Mouse (Mus musculus): ENCODE measurements around the gene Rlbp1. TPM values are rescaled to one million over a fixed set of nuclear protein-coding genes. Genes with fewer than 3 reads are reported as not detected.
A peak's percentile ranks its signal among the peaks of the same experiment; 100 is the strongest.

Rlbp1 gene
- total and polyA plus RNA-seq, 3 experiments: 0.12 to 0.17 TPM; not detected in 1

DNA sequence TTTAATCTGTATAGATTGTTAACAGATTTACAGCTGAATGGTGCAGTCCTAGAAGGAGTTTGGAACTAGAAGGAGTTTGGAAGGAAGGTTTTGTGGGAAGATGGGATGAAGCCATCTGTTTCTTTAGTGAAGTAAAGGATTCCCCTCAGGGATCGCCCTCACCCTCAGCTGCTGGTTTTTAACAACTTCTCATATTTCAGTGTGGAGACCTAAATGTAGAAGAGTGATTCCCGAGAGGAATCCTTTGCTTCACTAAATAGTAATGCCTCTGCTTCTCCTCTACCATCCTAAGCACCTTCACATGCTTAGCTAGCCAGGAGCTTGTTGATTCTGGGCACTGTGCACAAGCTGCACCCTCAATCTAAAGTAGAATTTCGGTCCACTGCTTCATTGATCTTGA is 4.6 kb upstream of the Rlbp1 start:
- TF ChIP-seq TCF12 (IDR thresholded peaks at IDR 0.05; ENCODE audit: low read depth, low read length) (no peak), UBTF (IDR thresholded peaks at IDR 0.05; ENCODE audit: borderline replicate concordance, insufficient read depth, low read depth, low read length) (no peak), MYC (IDR thresholded peaks at IDR 0.05; ENCODE audit: low read depth, low read length) (0 out of 2 replicates have a peak, but pooled peaks have one; percentile 26), JUND (IDR thresholded peaks at IDR 0.05; ENCODE audit: low read depth, low read length) (no peak), MAX (IDR thresholded peaks at IDR 0.05; ENCODE audit: low read length) (no peak), USF1 (IDR thresholded peaks at IDR 0.05; ENCODE audit: low read depth, low read length) (no peak), POLR2AphosphoS2 (IDR thresholded peaks at IDR 0.05; ENCODE audit: low read length) (no peak), MXI1 (IDR thresholded peaks at IDR 0.05; ENCODE audit: low read depth, low read length) (no peak), SIN3A (IDR thresholded peaks at IDR 0.05; ENCODE audit: low read length) (no peak)
- H3K9ac ChIP-seq (ENCODE audit: control insufficient read depth, low read depth, low read length, poor library complexity, severe bottlenecking): peak overlapping the region; percentile 86
- H3K27me3 ChIP-seq (ENCODE audit: control insufficient read depth in 1 of 2, insufficient read depth in 2 of 2, low read length in 2 of 2): no peaks in the 10 kb centered on the region
- peak overlapping the region; percentile 60 to 86 for H3K4me3 ChIP-seq (ENCODE audit: control insufficient read depth in 1 of 2, insufficient read depth in 1 of 2, low read depth in 2 of 2, low read length in 2 of 2)
- peaks cover 3% of the 10 kb centered on the region; the same call in 1 of the 2 replicates for H3K79me2 ChIP-seq (ENCODE audit: control insufficient read depth, insufficient read depth, low read length, poor library complexity)
- peak overlapping the region; percentile 76 for H3K27ac ChIP-seq (ENCODE audit: control insufficient read depth, low read depth, low read length)
- no peaks in the 10 kb centered on the region for H3K9me3 ChIP-seq (replicated peaks; ENCODE audit: insufficient read depth, low read length)
- peaks cover 0 to 5% of the 10 kb centered on the region in 2 experiments; a peak in 2 of 4 replicates for H3K4me1 ChIP-seq (ENCODE audit: control insufficient read depth in 1 of 2, insufficient read depth in 2 of 2, low read length in 2 of 2)
- H3K36me3 ChIP-seq (ENCODE audit: control insufficient read depth in 1 of 2, insufficient read depth in 2 of 2, low read length in 2 of 2): peaks cover 0 to 8% of the 10 kb centered on the region in 2 experiments; a peak in 2 of 4 replicates
- no peak for DNase-seq (ENCODE audit: low read depth, low spot score)

GRCm38 (mm10) chr7:79390141-79390708 is 3.4 kb upstream of the Rlbp1 start:
- Histone ChIP-seq H3K79me2 (ENCODE audit: control insufficient read depth, insufficient read depth, low read length, poor library complexity) (peaks cover 3% of the 10 kb centered on the region; the same call in 1 of the 2 replicates), H3K9ac (ENCODE audit: control insufficient read depth, low read depth, low read length, poor library complexity, severe bottlenecking) (no peak overlapping the region), H3K9me3 (replicated peaks; ENCODE audit: insufficient read depth, low read length) (no peaks in the 10 kb centered on the region), H3K27me3 (ENCODE audit: control insufficient read depth in 1 of 2, insufficient read depth in 2 of 2, low read length in 2 of 2) (no peaks in the 10 kb centered on the region), H3K27ac (ENCODE audit: control insufficient read depth, low read depth, low read length) (no peak overlapping the region), H3K4me3 (ENCODE audit: control insufficient read depth in 1 of 2, insufficient read depth in 1 of 2, low read depth in 2 of 2, low read length in 2 of 2) (no peak overlapping the region), H3K36me3 (ENCODE audit: control insufficient read depth in 1 of 2, insufficient read depth in 2 of 2, low read length in 2 of 2) (peaks cover 0 to 8% of the 10 kb centered on the region in 2 experiments; a peak in 2 of 4 replicates), H3K4me1 (ENCODE audit: control insufficient read depth in 1 of 2, insufficient read depth in 2 of 2, low read length in 2 of 2) (peaks cover 0 to 5% of the 10 kb centered on the region in 2 experiments; a peak in 2 of 4 replicates)
- TF ChIP-seq RCOR1 (IDR thresholded peaks at IDR 0.05; ENCODE audit: low read depth, low read length) (no peak), UBTF (IDR thresholded peaks at IDR 0.05; ENCODE audit: borderline replicate concordance, insufficient read depth, low read depth, low read length) (no peak), MAX (IDR thresholded peaks at IDR 0.05; ENCODE audit: low read length) (no peak), MYC (IDR thresholded peaks at IDR 0.05; ENCODE audit: low read depth, low read length) (no peak), ETS1 (IDR thresholded peaks at IDR 0.05; ENCODE audit: low read depth, low read length) (no peak), NELFE (IDR thresholded peaks at IDR 0.05; ENCODE audit: low read depth, low read length) (no peak)
- DNase-seq (ENCODE audit: low read depth, low spot score): no peak

GRCm38 (mm10) chr7:79388671-79389206 is 1.9 kb upstream of the Rlbp1 start:
- Histone ChIP-seq H3K27ac (ENCODE audit: control insufficient read depth, low read depth, low read length) (no peak overlapping the region), H3K4me1 (ENCODE audit: control insufficient read depth in 1 of 2, insufficient read depth in 2 of 2, low read length in 2 of 2) (peaks cover 0 to 5% of the 10 kb centered on the region in 2 experiments; a peak in 2 of 4 replicates), H3K79me2 (ENCODE audit: control insufficient read depth, insufficient read depth, low read length, poor library complexity) (peaks cover 3% of the 10 kb centered on the region; the same call in 1 of the 2 replicates), H3K27me3 (ENCODE audit: control insufficient read depth in 1 of 2, insufficient read depth in 2 of 2, low read length in 2 of 2) (no peaks in the 10 kb centered on the region), H3K9ac (ENCODE audit: control insufficient read depth, low read depth, low read length, poor library complexity, severe bottlenecking) (no peak overlapping the region), H3K4me3 (ENCODE audit: control insufficient read depth in 1 of 2, insufficient read depth in 1 of 2, low read depth in 2 of 2, low read length in 2 of 2) (no peak overlapping the region), H3K9me3 (replicated peaks; ENCODE audit: insufficient read depth, low read length) (no peaks in the 10 kb centered on the region), H3K36me3 (ENCODE audit: control insufficient read depth in 1 of 2, insufficient read depth in 2 of 2, low read length in 2 of 2) (peaks cover 0 to 7% of the 10 kb centered on the region in 2 experiments; a peak in 2 of 4 replicates)
- DNase-seq (ENCODE audit: low read depth, low spot score): no peak
- TF ChIP-seq ZNF384 (IDR thresholded peaks at IDR 0.05; ENCODE audit: low read depth, low read length) (no peak), ZC3H11A (IDR thresholded peaks at IDR 0.05; ENCODE audit: low read depth, low read length) (no peak), TBP (IDR thresholded peaks at IDR 0.05; ENCODE audit: low read depth, low read length) (no peak), MAZ (IDR thresholded peaks at IDR 0.05; ENCODE audit: low read depth, low read length) (no peak), CHD1 (IDR thresholded peaks at IDR 0.05; ENCODE audit: low read depth, low read length) (no peak), ZMIZ1 (IDR thresholded peaks at IDR 0.05; ENCODE audit: low read depth, low read length) (no peak), POLR2AphosphoS2 (IDR thresholded peaks at IDR 0.05; ENCODE audit: low read length) (no peak), ZKSCAN1 (IDR thresholded peaks at IDR 0.05; ENCODE audit: low read depth, low read length) (no peak), USF1 (IDR thresholded peaks at IDR 0.05; ENCODE audit: low read depth, low read length) (no peak), EP300 (IDR thresholded peaks at IDR 0.05; ENCODE audit: low read depth in 1 of 2, low read length in 2 of 2) (no peak), TAL1 (IDR thresholded peaks at IDR 0.05; ENCODE audit: low read length) (no peak), USF2 (IDR thresholded peaks at IDR 0.05; ENCODE audit: borderline replicate concordance in 1 of 2, insufficient read depth in 1 of 2, low read depth in 1 of 2, low read length in 2 of 2) (no peak), ETS1 (IDR thresholded peaks at IDR 0.05; ENCODE audit: low read depth, low read length) (no peak), HCFC1 (IDR thresholded peaks at IDR 0.05; ENCODE audit: low read depth, low read length) (no peak), MAFK (IDR thresholded peaks at IDR 0.05; ENCODE audit: borderline replicate concordance, low read depth, low read length) (no peak)
